Comparison of ENCODE assay signal across 10 mouse cellular contexts in the genomic region with DNA sequence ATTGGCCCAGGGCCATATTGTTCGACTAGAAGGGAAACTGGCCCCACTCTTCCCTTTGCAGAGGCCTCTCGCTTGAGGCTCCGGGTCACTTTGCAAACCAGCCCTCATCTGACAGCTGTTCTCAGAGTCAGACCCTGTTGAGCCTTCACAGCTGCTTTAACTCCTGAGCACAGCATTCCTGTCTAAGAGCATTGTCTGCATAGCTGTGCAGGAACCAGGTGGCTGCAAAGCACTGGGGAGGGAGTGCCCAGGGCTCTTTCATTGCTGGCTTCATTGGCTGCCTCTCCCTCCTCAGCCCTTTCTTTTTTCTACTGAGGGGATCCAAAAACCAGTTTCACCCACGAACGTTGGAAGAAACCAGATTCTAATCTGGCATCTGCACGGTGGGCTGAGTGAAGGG. TPM values are rescaled to one million over a fixed set of nuclear protein-coding genes. Genes with fewer than 3 reads are reported as not detected.
A peak's percentile ranks its signal among the peaks of the same experiment; 100 is the strongest.
DNase-seq lines count a peak whose midpoint lies in the region; ATAC-seq lines count a peak whose summit lies in the region.
"Had no signal": no experiment of that assay in that cellular context is flagged by ENCODE, and none has a peak within 500 bp of the region (broad histone marks: within the 10 kb centered on the region; RNA-seq: fewer than 3 reads in every experiment).

No protein-coding gene starts in this region.

- H3K27ac ChIP-seq in lung, embryonic 15.5 days: peak overlapping the region; percentile 81
- H3K27ac ChIP-seq in heart, embryonic 14.5 days (replicated peaks in 1 of 2; ENCODE audit: control insufficient read depth in 1 of 2, insufficient read depth in 1 of 2, low read depth in 2 of 2, low read length in 2 of 2): peak overlapping the region; percentile 93
- H3K27ac ChIP-seq in lung, embryonic 16.5 days (ENCODE audit: low read length): peak overlapping the region; percentile 77

- H3K9me3 ChIP-seq in lung, embryonic 15.5 days: no peaks in the 10 kb centered on the region
- H3K9me3 ChIP-seq in heart, embryonic 14.5 days (ENCODE audit: control insufficient read depth, low read length): no peaks in the 10 kb centered on the region
- no peaks in the 10 kb centered on the region for H3K9me3 ChIP-seq in lung, embryonic 16.5 days (ENCODE audit: control insufficient read depth, low read length)

- peak; percentile 23; the same call in 1 of the 2 replicates for ATAC-seq in lung, embryonic 15.5 days (ENCODE audit: borderline replicate concordance, extremely low read depth, low FRiP score, low TSS enrichment)
- ATAC-seq in heart, embryonic 14.5 days (ENCODE audit: insufficient number of reproducible peaks, insufficient read depth, low FRiP score, low read depth): peak; percentile 78
- peak; percentile 62 for ATAC-seq in lung, embryonic 16.5 days (ENCODE audit: low read depth)
- ATAC-seq in inflammation-experienced regulatory T-cells, adult 6 months: no peak
- ATAC-seq: Patski had no signal

- H3K36me3 ChIP-seq in lung, embryonic 15.5 days: peaks cover 50% of the 10 kb centered on the region
- H3K36me3 ChIP-seq in heart, embryonic 14.5 days (ENCODE audit: control insufficient read depth, insufficient read depth, low read length): peaks cover 74% of the 10 kb centered on the region
- H3K36me3 ChIP-seq in lung, embryonic 16.5 days (ENCODE audit: control insufficient read depth, insufficient read depth, low read length): peaks cover 27% of the 10 kb centered on the region

- H3K4me3 ChIP-seq in lung, embryonic 15.5 days: no peak overlapping the region
- no peak overlapping the region for H3K4me3 ChIP-seq in heart, embryonic 14.5 days (ENCODE audit: control insufficient read depth in 1 of 2, insufficient read depth in 1 of 2, low read depth in 1 of 2, low read length in 2 of 2)
- no peak overlapping the region for H3K4me3 ChIP-seq in lung, embryonic 16.5 days (ENCODE audit: low read length)

- WGBS in lung, embryonic 15.5 days: 9% methylated on average over 6 of the region's 6 CpGs
- WGBS in heart, embryonic 14.5 days: 7% methylated on average over 6 of the region's 6 CpGs
- 4% methylated on average over 6 of the region's 6 CpGs for WGBS in lung, embryonic 16.5 days

- H3K27me3 ChIP-seq in lung, embryonic 15.5 days: no peaks in the 10 kb centered on the region
- no peaks in the 10 kb centered on the region for H3K27me3 ChIP-seq in heart, embryonic 14.5 days (ENCODE audit: control insufficient read depth, insufficient read depth, low read length)
- no peaks in the 10 kb centered on the region for H3K27me3 ChIP-seq in lung, embryonic 16.5 days (ENCODE audit: control insufficient read depth, insufficient read depth, low read depth, low read length)
- H3K27me3 ChIP-seq: Patski had no signal

- 0 out of 2 replicates have a peak overlapping the region, but pooled peaks have one; percentile 17 for H3K4me2 ChIP-seq in lung, embryonic 15.5 days
- H3K4me2 ChIP-seq in heart, embryonic 14.5 days (ENCODE audit: low read length): peak overlapping the region; percentile 46
- no peak overlapping the region for H3K4me2 ChIP-seq in lung, embryonic 16.5 days (ENCODE audit: low read depth, low read length)

- peaks cover 69% of the 10 kb centered on the region for H3K4me1 ChIP-seq in lung, embryonic 15.5 days
- H3K4me1 ChIP-seq in heart, embryonic 14.5 days (ENCODE audit: control insufficient read depth in 2 of 2, insufficient read depth in 2 of 2, low read length in 2 of 2): peaks cover 45 to 75% of the 10 kb centered on the region in 2 experiments
- H3K4me1 ChIP-seq in lung, embryonic 16.5 days (replicated peaks; ENCODE audit: control insufficient read depth, insufficient read depth, low read length): peaks cover 60% of the 10 kb centered on the region

- DNase-seq in lung, postnatal 25 days (ENCODE audit: low spot score): no peak
- DNase-seq in thymus, postnatal 25 days: peak; percentile 77
- DNase-seq in layer of hippocampus, adult 9-10 months (ENCODE audit: low spot score): no peak
- DNase-seq in cerebellum, adult 11 months: no peak
- DNase-seq: cerebellum, postnatal 10 days had no signal

- H3K9ac ChIP-seq in lung, embryonic 15.5 days: no peak overlapping the region
- peak overlapping the region; percentile 58 for H3K9ac ChIP-seq in heart, embryonic 14.5 days (ENCODE audit: low read length)
- H3K9ac ChIP-seq in lung, embryonic 16.5 days (ENCODE audit: low read length): 0 out of 2 replicates have a peak overlapping the region, but pooled peaks have one; percentile 25

RNA-seq across cellular contexts. Expression of a gene that starts 17.5 kb away (rescaled TPM):
- 776 and 858 TPM in 2 replicates for polyA plus RNA-seq in lung, embryonic 15.5 days (2015; fragmentation: Nextera tagmentation; extraction: Ambion mirVana)
- polyA plus RNA-seq in heart, embryonic 14.5 days (2014; fragmentation: Nextera tagmentation; extraction: Ambion mirVana): 532 and 550 TPM in 2 replicates
- polyA plus RNA-seq in lung, embryonic 16.5 days (2015; fragmentation: Nextera tagmentation; extraction: Ambion mirVana): 973 and 1,115 TPM in 2 replicates
- 100 to 1,000 TPM; 114 to 717 (median 120) TPM for polyA plus RNA-seq in inflammation-experienced regulatory T-cells, adult 6 months (2017; shearing (Covaris generic))
